Mouse (Mus musculus): ENCODE measurements around the gene Slc12a7. TPM values are rescaled to one million over a fixed set of nuclear protein-coding genes. Genes with fewer than 3 reads are reported as not detected.

The Slc12a7 gene
- polyA plus RNA-seq, 1 experiment, result 144 TPM

GRCm38 (mm10) chr13:73823711-73824110 is 90.8 kb downstream of the Slc12a7 start:
- 93% methylated on average over 6 of the region's 6 CpGs for WGBS
- no peaks in the 10 kb centered on the region for H3K27me3 ChIP-seq (ENCODE audit: control insufficient read depth, insufficient read depth, low read length)

GRCm38 (mm10) chr13:73827243-73827642 is 94.3 kb downstream of the Slc12a7 start:
- no peaks in the 10 kb centered on the region for H3K36me3 ChIP-seq (ENCODE audit: control insufficient read depth, insufficient read depth, low read length)
- 83% methylated on average over 8 of the region's 8 CpGs for WGBS
- H3K27me3 ChIP-seq (ENCODE audit: control insufficient read depth, insufficient read depth, low read length), result no peaks in the 10 kb centered on the region

More at GRCm38 (mm10) chr13:73823711-73824110, 90.8 kb downstream of the Slc12a7 start:
- Histone ChIP-seq H3K27ac (ENCODE audit: control insufficient read depth, insufficient read depth, low read length) (no peak overlapping the region), H3K4me1 (replicated peaks; ENCODE audit: control insufficient read depth, insufficient read depth, low read length) (no peaks in the 10 kb centered on the region), H3K4me3 (ENCODE audit: control insufficient read depth, insufficient read depth, low read length) (no peak overlapping the region), H3K36me3 (ENCODE audit: control insufficient read depth, insufficient read depth, low read length) (no peaks in the 10 kb centered on the region)
- no peak for DNase-seq
- TF ChIP-seq CTCF (IDR thresholded peaks at IDR 0.05; ENCODE audit: borderline replicate concordance, control insufficient read depth, extremely low read depth, insufficient read depth, low read length, poor library complexity) (no peak), POLR2A (IDR thresholded peaks at IDR 0.05; ENCODE audit: control insufficient read depth, extremely low read depth, insufficient read depth, low read length, poor library complexity) (no peak)

GRCm38 (mm10) chr13:73831486-73831885 is 98.6 kb downstream of the Slc12a7 start:
- Histone ChIP-seq H3K4me3 (ENCODE audit: control insufficient read depth, insufficient read depth, low read length) (no peak overlapping the region), H3K27me3 (ENCODE audit: control insufficient read depth, insufficient read depth, low read length) (no peaks in the 10 kb centered on the region), H3K27ac (ENCODE audit: control insufficient read depth, insufficient read depth, low read length) (no peak overlapping the region), H3K36me3 (ENCODE audit: control insufficient read depth, insufficient read depth, low read length) (no peaks in the 10 kb centered on the region), H3K4me1 (replicated peaks; ENCODE audit: control insufficient read depth, insufficient read depth, low read length) (no peaks in the 10 kb centered on the region)
- no peak for TF ChIP-seq CTCF (IDR thresholded peaks at IDR 0.05; ENCODE audit: borderline replicate concordance, control insufficient read depth, extremely low read depth, insufficient read depth, low read length, poor library complexity)
- TF ChIP-seq POLR2A (IDR thresholded peaks at IDR 0.05; ENCODE audit: control insufficient read depth, extremely low read depth, insufficient read depth, low read length, poor library complexity), result no peak
- DNase-seq, result peak; percentile 56
- WGBS, result 0% methylated on average over 2 of the region's 2 CpGs

More at GRCm38 (mm10) chr13:73827243-73827642, 94.3 kb downstream of the Slc12a7 start:
- DNase-seq, result no peak
- Histone ChIP-seq H3K4me3 (ENCODE audit: control insufficient read depth, insufficient read depth, low read length) (no peak overlapping the region), H3K4me1 (replicated peaks; ENCODE audit: control insufficient read depth, insufficient read depth, low read length) (no peaks in the 10 kb centered on the region), H3K27ac (ENCODE audit: control insufficient read depth, insufficient read depth, low read length) (no peak overlapping the region)
- TF ChIP-seq CTCF (IDR thresholded peaks at IDR 0.05; ENCODE audit: borderline replicate concordance, control insufficient read depth, extremely low read depth, insufficient read depth, low read length, poor library complexity), result no peak
- no peak for TF ChIP-seq POLR2A (IDR thresholded peaks at IDR 0.05; ENCODE audit: control insufficient read depth, extremely low read depth, insufficient read depth, low read length, poor library complexity)

GRCm38 (mm10) chr13:73833809-73834208 is 100.9 kb downstream of the Slc12a7 start:
- 83% methylated on average over 12 of the region's 12 CpGs for WGBS
- Histone ChIP-seq H3K27ac (ENCODE audit: control insufficient read depth, insufficient read depth, low read length) (no peak overlapping the region), H3K4me1 (replicated peaks; ENCODE audit: control insufficient read depth, insufficient read depth, low read length) (no peaks in the 10 kb centered on the region), H3K27me3 (ENCODE audit: control insufficient read depth, insufficient read depth, low read length) (no peaks in the 10 kb centered on the region), H3K4me3 (ENCODE audit: control insufficient read depth, insufficient read depth, low read length) (no peak overlapping the region), H3K36me3 (ENCODE audit: control insufficient read depth, insufficient read depth, low read length) (no peaks in the 10 kb centered on the region)
- TF ChIP-seq CTCF (IDR thresholded peaks at IDR 0.05; ENCODE audit: borderline replicate concordance, control insufficient read depth, extremely low read depth, insufficient read depth, low read length, poor library complexity) (no peak), POLR2A (IDR thresholded peaks at IDR 0.05; ENCODE audit: control insufficient read depth, extremely low read depth, insufficient read depth, low read length, poor library complexity) (no peak)
- no peak for DNase-seq

GRCm38 (mm10) chr13:73835791-73836190 is 102.9 kb downstream of the Slc12a7 start:
- H3K27me3 ChIP-seq (ENCODE audit: control insufficient read depth, insufficient read depth, low read length), result no peaks in the 10 kb centered on the region
- no peak for DNase-seq
- H3K4me3 ChIP-seq (ENCODE audit: control insufficient read depth, insufficient read depth, low read length), result no peak overlapping the region
- WGBS, result 58% methylated on average over 4 of the region's 4 CpGs
- H3K4me1 ChIP-seq (replicated peaks; ENCODE audit: control insufficient read depth, insufficient read depth, low read length), result no peaks in the 10 kb centered on the region
- TF ChIP-seq POLR2A (IDR thresholded peaks at IDR 0.05; ENCODE audit: control insufficient read depth, extremely low read depth, insufficient read depth, low read length, poor library complexity) (no peak), CTCF (IDR thresholded peaks at IDR 0.05; ENCODE audit: borderline replicate concordance, control insufficient read depth, extremely low read depth, insufficient read depth, low read length, poor library complexity) (no peak)
- no peaks in the 10 kb centered on the region for H3K36me3 ChIP-seq (ENCODE audit: control insufficient read depth, insufficient read depth, low read length)
- no peak overlapping the region for H3K27ac ChIP-seq (ENCODE audit: control insufficient read depth, insufficient read depth, low read length)

- DNase-seq, result no peak
- WGBS, result 95% methylated on average over 6 of the region's 6 CpGs
- Histone ChIP-seq H3K27ac (ENCODE audit: control insufficient read depth, insufficient read depth, low read length) (no peak overlapping the region), H3K27me3 (ENCODE audit: control insufficient read depth, insufficient read depth, low read length) (no peaks in the 10 kb centered on the region), H3K36me3 (ENCODE audit: control insufficient read depth, insufficient read depth, low read length) (no peaks in the 10 kb centered on the region), H3K4me3 (ENCODE audit: control insufficient read depth, insufficient read depth, low read length) (no peak overlapping the region), H3K4me1 (replicated peaks; ENCODE audit: control insufficient read depth, insufficient read depth, low read length) (no peaks in the 10 kb centered on the region)
- TF ChIP-seq CTCF (IDR thresholded peaks at IDR 0.05; ENCODE audit: borderline replicate concordance, control insufficient read depth, extremely low read depth, insufficient read depth, low read length, poor library complexity), result no peak
- TF ChIP-seq POLR2A (IDR thresholded peaks at IDR 0.05; ENCODE audit: control insufficient read depth, extremely low read depth, insufficient read depth, low read length, poor library complexity), result no peak
Measured at GRCm38 (mm10) chr13:73836491-73836890, 103.6 kb downstream of the Slc12a7 start.

- H3K27ac ChIP-seq (ENCODE audit: control insufficient read depth, insufficient read depth, low read length), result no peak overlapping the region
- H3K27me3 ChIP-seq (ENCODE audit: control insufficient read depth, insufficient read depth, low read length), result no peaks in the 10 kb centered on the region
- no peak overlapping the region for H3K4me3 ChIP-seq (ENCODE audit: control insufficient read depth, insufficient read depth, low read length)
- H3K4me1 ChIP-seq (replicated peaks; ENCODE audit: control insufficient read depth, insufficient read depth, low read length), result no peaks in the 10 kb centered on the region
- no peaks in the 10 kb centered on the region for H3K36me3 ChIP-seq (ENCODE audit: control insufficient read depth, insufficient read depth, low read length)
- 83% methylated on average over 8 of the region's 8 CpGs for WGBS
- DNase-seq, result no peak
- no peak for TF ChIP-seq POLR2A (IDR thresholded peaks at IDR 0.05; ENCODE audit: control insufficient read depth, extremely low read depth, insufficient read depth, low read length, poor library complexity)
- TF ChIP-seq CTCF (IDR thresholded peaks at IDR 0.05; ENCODE audit: borderline replicate concordance, control insufficient read depth, extremely low read depth, insufficient read depth, low read length, poor library complexity), result no peak
Measured at GRCm38 (mm10) chr13:73837708-73838107, 104.8 kb downstream of the Slc12a7 start.

Measured in thymus, adult 2 months (tissue).